Mouse (Mus musculus): ENCODE measurements around the gene Mstn. TPM values are rescaled to one million over a fixed set of nuclear protein-coding genes. Genes with fewer than 3 reads are reported as not detected.

Mstn gene
- 0.52 and 0.66 TPM in 2 replicates for polyA plus RNA-seq (2015; fragmentation: Nextera tagmentation; extraction: Ambion mirVana)

GRCm38 (mm10) chr1:53061340-53061739 lies at the start of gene Mstn:
Gene Mstn, plus strand, starts transcription at chr1:53061640.
- Histone ChIP-seq H3K4me1 (peaks cover 19% of the 10 kb centered on the region), H3K4me2 (replicated peaks) (peak within 1 kb of the TSS; percentile 31), H3K27me3 (no peaks in the 10 kb centered on the region), H3K27ac (replicated peaks) (peak within 1 kb of the TSS; percentile 54), H3K9me3 (no peaks in the 10 kb centered on the region), H3K9ac (replicated peaks) (no peak within 1 kb of the TSS), H3K4me3 (no peak within 1 kb of the TSS), H3K36me3 (no peaks in the 10 kb centered on the region)
- no peak for ATAC-seq (replicated peaks)
- 49% methylated on average over 6 of the region's 6 CpGs for WGBS

GRCm38 (mm10) chr1:53014716-53015115 lies 46.7 kb upstream of the Mstn start:
- H3K4me3 ChIP-seq = no peak overlapping the region
- H3K27me3 ChIP-seq = no peaks in the 10 kb centered on the region
- H3K4me1 ChIP-seq = peaks cover 8% of the 10 kb centered on the region; the same call in 1 of the 2 replicates
- H3K9me3 ChIP-seq = no peaks in the 10 kb centered on the region
- no peak overlapping the region for H3K27ac ChIP-seq (replicated peaks)
- H3K36me3 ChIP-seq = no peaks in the 10 kb centered on the region
- H3K9ac ChIP-seq (replicated peaks) = no peak overlapping the region
- ATAC-seq (replicated peaks) = no peak
- no peak overlapping the region for H3K4me2 ChIP-seq (replicated peaks)
- 89% methylated on average over 6 of the region's 6 CpGs for WGBS

GRCm38 (mm10) chr1:53015606-53016005 lies 45.8 kb upstream of the Mstn start:
- Histone ChIP-seq H3K27ac (replicated peaks) (no peak overlapping the region), H3K4me2 (replicated peaks) (no peak overlapping the region), H3K36me3 (no peaks in the 10 kb centered on the region), H3K4me1 (peaks cover 8% of the 10 kb centered on the region; the same call in 1 of the 2 replicates), H3K4me3 (no peak overlapping the region), H3K9ac (replicated peaks) (no peak overlapping the region), H3K9me3 (no peaks in the 10 kb centered on the region), H3K27me3 (no peaks in the 10 kb centered on the region)
- ATAC-seq (replicated peaks) = no peak
- WGBS = 42% methylated on average over 5 of the region's 5 CpGs

- Histone ChIP-seq H3K27me3 (no peaks in the 10 kb centered on the region), H3K4me1 (peaks cover 8% of the 10 kb centered on the region; the same call in 1 of the 2 replicates), H3K27ac (replicated peaks) (peak overlapping the region; percentile 79), H3K9me3 (no peaks in the 10 kb centered on the region), H3K4me2 (replicated peaks) (no peak overlapping the region), H3K9ac (replicated peaks) (no peak overlapping the region), H3K4me3 (no peak overlapping the region), H3K36me3 (no peaks in the 10 kb centered on the region)
- WGBS = 66% methylated on average over 3 of the region's 3 CpGs
- ATAC-seq (replicated peaks) = peak; percentile 69
These were observed 42.5 kb upstream of the Mstn start for GRCm38 (mm10) chr1:53018746-53019505.

GRCm38 (mm10) chr1:53020079-53020478 lies 41.4 kb upstream of the Mstn start, which contains the start of gene 1700019D03Rik:
Gene 1700019D03Rik, minus strand, starts transcription at chr1:53020179.
- Histone ChIP-seq H3K27me3 (no peaks in the 10 kb centered on the region), H3K36me3 (no peaks in the 10 kb centered on the region), H3K4me1 (peaks cover 8% of the 10 kb centered on the region; the same call in 1 of the 2 replicates), H3K27ac (replicated peaks) (peak within 1 kb of the TSS; percentile 79), H3K9ac (replicated peaks) (no peak within 1 kb of the TSS), H3K9me3 (no peaks in the 10 kb centered on the region), H3K4me3 (no peak within 1 kb of the TSS), H3K4me2 (replicated peaks) (no peak within 1 kb of the TSS)
- WGBS = 60% methylated on average over 5 of the region's 5 CpGs
- ATAC-seq (replicated peaks) = no peak

- 0 out of 2 replicates have a peak, but pooled peaks have one; percentile 58 for ATAC-seq (replicated peaks)
- no peak overlapping the region for H3K4me2 ChIP-seq (replicated peaks)
These were observed 28.9 kb upstream of the Mstn start for GRCm38 (mm10) chr1:53032550-53032949.

GRCm38 (mm10) chr1:53037443-53037871 lies 24.0 kb upstream of the Mstn start:
- Histone ChIP-seq H3K36me3 (no peaks in the 10 kb centered on the region), H3K4me1 (no peaks in the 10 kb centered on the region), H3K27ac (replicated peaks) (no peak overlapping the region), H3K4me2 (replicated peaks) (no peak overlapping the region), H3K9ac (replicated peaks) (no peak overlapping the region), H3K27me3 (no peaks in the 10 kb centered on the region), H3K4me3 (no peak overlapping the region), H3K9me3 (no peaks in the 10 kb centered on the region)
- ATAC-seq (replicated peaks) = no peak
- 84% methylated on average over 5 of the region's 5 CpGs for WGBS

More at GRCm38 (mm10) chr1:53032550-53032949, 28.9 kb upstream of the Mstn start:
- Histone ChIP-seq H3K9me3 (no peaks in the 10 kb centered on the region), H3K4me1 (no peaks in the 10 kb centered on the region), H3K36me3 (no peaks in the 10 kb centered on the region), H3K4me3 (no peak overlapping the region), H3K9ac (replicated peaks) (no peak overlapping the region), H3K27ac (replicated peaks) (no peak overlapping the region), H3K27me3 (no peaks in the 10 kb centered on the region)

DNA sequence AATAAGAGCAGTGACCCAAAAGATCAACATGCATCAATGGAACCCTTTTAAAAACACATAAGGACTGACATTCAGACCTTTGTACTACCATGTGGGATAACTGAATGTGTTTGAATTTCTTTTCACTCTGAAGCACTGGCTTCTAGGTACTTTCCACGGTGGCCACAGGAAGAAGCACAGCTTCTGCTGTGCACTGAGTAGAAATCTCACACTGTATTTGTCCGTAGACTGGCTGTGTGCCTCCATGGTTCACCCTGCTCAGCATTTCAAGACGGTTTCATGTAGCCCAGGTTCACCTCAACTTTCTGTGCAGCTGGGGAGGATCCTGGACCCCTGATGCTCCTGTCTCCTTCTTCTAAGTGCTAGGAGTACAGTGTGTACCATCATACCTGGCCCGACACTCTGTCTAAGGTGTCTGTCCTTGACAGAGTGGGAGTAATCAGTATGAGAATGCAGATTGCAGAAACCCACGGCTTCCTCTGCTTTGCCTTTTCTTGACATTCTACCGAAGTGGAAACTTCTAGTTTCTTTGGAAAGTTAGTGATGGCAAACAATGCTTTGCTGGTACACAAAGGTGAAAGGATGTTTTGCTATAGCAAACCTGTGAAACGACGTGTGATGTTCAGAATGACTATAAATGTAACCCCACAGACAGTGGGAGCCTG lies 11.5 kb upstream of the Mstn start:
- H3K4me1 ChIP-seq = no peaks in the 10 kb centered on the region
- no peaks in the 10 kb centered on the region for H3K9me3 ChIP-seq
- no peak for ATAC-seq (replicated peaks)
- H3K27ac ChIP-seq (replicated peaks) = no peak overlapping the region
- WGBS = 85% methylated on average over 8 of the region's 8 CpGs
- H3K4me3 ChIP-seq = no peak overlapping the region
- no peak overlapping the region for H3K9ac ChIP-seq (replicated peaks)
- no peaks in the 10 kb centered on the region for H3K27me3 ChIP-seq
- H3K36me3 ChIP-seq = no peaks in the 10 kb centered on the region
- no peak overlapping the region for H3K4me2 ChIP-seq (replicated peaks)

DNA sequence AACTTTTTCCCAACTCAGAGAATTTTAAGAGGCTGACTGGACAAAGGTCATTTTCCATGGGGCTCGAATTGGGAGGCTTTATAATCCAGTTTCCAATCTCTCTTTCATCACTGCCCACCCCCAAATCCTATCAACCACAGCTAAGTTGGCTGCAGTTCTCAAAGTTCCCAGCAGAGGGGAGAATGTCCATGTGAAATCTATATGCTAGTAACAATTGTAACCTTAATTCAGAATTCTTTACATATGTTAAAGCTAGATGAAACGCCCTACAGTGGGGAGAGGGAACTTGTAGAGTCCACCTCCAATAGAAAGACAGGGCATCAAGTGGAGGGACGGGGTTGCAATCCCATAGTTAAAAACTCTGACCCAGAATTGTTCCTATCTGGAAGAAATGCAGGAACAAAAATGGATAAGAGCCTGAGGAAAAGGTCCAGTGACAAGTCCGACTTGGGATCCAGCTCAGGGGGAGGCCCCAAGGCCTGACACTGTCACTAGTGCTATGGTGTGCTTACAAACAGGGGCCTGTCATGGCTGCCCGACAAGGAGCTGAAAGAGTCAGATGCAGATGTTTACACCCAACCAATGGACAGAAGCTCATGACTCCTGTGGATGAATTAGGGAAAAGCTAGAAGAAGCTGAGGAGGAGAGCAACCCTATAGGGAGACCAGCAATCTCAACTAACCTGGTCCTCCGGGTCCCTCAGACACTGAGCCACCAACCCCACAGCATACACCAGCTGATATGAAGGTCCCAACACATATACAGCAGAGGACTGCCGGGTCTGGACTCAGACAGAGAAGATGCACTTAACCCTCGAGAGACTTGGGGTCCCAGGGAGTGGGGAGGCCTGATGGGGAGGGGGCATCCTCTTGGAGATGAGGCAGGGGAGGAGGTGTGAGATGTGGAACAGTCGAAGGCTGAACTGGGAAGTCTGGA lies 8.1 kb upstream of the Mstn start:
- H3K36me3 ChIP-seq = no peaks in the 10 kb centered on the region
- no peaks in the 10 kb centered on the region for H3K27me3 ChIP-seq
- H3K9me3 ChIP-seq = no peaks in the 10 kb centered on the region
- WGBS = 51% methylated on average over 9 of the region's 9 CpGs
- H3K4me3 ChIP-seq = no peak overlapping the region
- H3K9ac ChIP-seq (replicated peaks) = no peak overlapping the region; the same call in 1 of the 2 replicates
- no peak overlapping the region for H3K4me2 ChIP-seq (replicated peaks)
- peak; percentile 88 for ATAC-seq (replicated peaks)
- H3K4me1 ChIP-seq = no peaks in the 10 kb centered on the region
- H3K27ac ChIP-seq (replicated peaks) = no peak overlapping the region

DNA sequence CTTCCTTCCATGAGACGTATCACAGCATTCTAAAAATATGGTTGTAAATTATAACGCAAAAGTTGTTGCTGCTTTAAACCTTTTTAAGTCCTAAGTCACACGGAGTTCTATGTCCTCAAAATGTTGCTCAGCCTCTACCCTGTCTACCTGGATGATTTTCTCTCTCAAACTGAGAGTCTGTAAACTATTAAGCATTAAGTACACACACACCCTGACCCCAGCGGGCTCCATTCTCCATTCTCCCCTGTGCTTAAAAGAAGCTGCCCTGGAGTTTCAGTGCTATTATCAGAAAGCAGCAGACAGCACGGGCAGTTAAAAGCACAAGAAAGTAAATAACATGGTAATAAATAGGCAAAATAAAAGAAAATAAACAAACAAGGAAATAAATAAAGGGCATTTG lies 2.3 kb upstream of the Mstn start:
- no peak for ATAC-seq (replicated peaks)
- no peak overlapping the region for H3K4me3 ChIP-seq
- H3K9ac ChIP-seq (replicated peaks) = no peak overlapping the region
- H3K9me3 ChIP-seq = no peaks in the 10 kb centered on the region
- no peak overlapping the region for H3K27ac ChIP-seq (replicated peaks)
- peaks cover 19% of the 10 kb centered on the region for H3K4me1 ChIP-seq
- H3K4me2 ChIP-seq (replicated peaks) = no peak overlapping the region
- H3K27me3 ChIP-seq = no peaks in the 10 kb centered on the region
- WGBS = 75% methylated on average over 5 of the region's 5 CpGs
- H3K36me3 ChIP-seq = no peaks in the 10 kb centered on the region

GRCm38 (mm10) chr1:53060499-53060898 lies 941 bp upstream of the Mstn start:
- peak; percentile 23; the same call in 1 of the 2 replicates for ATAC-seq (replicated peaks)
- H3K9me3 ChIP-seq = no peaks in the 10 kb centered on the region
- no peak overlapping the region for H3K4me2 ChIP-seq (replicated peaks)
- no peak overlapping the region for H3K9ac ChIP-seq (replicated peaks)
- no peaks in the 10 kb centered on the region for H3K36me3 ChIP-seq
- no peak overlapping the region for H3K27ac ChIP-seq (replicated peaks)
- no peaks in the 10 kb centered on the region for H3K27me3 ChIP-seq
- 19% methylated on average over 8 of the region's 8 CpGs for WGBS
- H3K4me3 ChIP-seq = no peak overlapping the region
- peaks cover 19% of the 10 kb centered on the region for H3K4me1 ChIP-seq
